Mouse (Mus musculus) CD8-positive naive resting alpha-beta T cell, adult 2 months (primary cell): ENCODE measurements around the gene Cep128.

ENCODE experiments used
- DNase-seq, 2 experiments: peaks; one replicate each; pipeline ENCODE4 v3.0.0; 2022; ENCODE audit warnings: low read depth in 2 of 2, low spot score in 2 of 2

Gene Cep128

GRCm38 (mm10) chr12:91312591-91312990 is 71.6 kb downstream of the Cep128 start:
- DNase-seq, result no peak

DNA sequence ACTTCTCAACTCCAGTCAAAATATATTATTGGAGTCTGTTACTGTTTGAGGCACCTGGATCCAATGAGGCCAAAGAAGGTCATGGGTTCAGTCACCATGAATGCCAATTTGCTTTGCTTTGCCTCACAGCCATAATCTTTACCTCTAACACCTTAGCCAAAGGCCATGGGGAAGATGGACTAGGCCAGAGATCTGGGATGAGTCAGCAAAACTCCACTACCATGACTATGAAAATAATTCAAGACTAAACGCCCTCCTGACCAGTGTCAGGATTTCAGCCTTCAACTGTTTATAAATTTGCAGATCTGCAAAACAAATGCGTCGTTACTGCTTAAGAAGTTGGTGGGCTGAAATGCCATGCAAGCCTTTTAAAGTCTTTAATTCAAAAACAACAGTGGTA is 76.5 kb downstream of the Cep128 start:
- no peak for DNase-seq

DNA sequence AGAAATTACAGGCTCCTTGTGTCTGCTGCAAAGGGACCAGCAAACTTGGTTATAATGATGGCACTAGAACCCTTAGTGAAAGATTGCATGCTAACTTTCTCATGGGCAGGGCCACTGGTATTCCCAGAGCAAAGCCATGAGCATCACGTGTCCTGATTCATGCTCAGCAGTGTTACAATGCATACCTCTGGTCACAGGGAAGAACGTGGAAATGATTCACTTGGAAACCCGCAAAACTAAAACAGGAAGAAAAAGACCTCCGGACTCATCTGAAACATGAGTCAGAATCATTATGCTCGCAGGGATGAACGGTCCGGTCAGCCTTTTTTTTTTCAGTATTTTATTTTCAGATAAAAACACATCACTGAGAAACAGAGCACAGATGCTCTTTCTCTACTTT is 78.4 kb downstream of the Cep128 start:
- DNase-seq, result no peak

DNA sequence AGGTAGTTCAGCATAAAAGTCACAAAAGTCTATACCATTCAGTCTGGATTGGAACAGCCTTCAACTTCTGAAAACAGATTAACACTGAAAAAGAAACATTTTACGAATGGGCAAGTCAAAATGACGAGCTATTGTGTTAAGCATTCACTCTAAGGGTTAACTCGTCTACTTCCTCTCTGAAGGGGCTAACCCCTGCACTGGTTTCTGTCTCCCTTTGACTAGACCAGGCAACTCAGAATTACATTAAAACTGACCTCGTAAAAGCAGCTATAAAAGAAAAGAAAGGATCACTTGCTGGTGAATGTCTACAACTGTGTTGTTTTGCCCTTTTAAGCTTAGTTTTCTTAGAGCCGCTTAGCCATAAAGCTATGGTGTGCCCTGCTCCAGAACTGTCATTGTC is 79.2 kb downstream of the Cep128 start:
- DNase-seq, result no peak

- no peak for DNase-seq
Measured at GRCm38 (mm10) chr12:91298700-91299099, 85.5 kb downstream of the Cep128 start.

GRCm38 (mm10) chr12:91295870-91296269 is 88.3 kb downstream of the Cep128 start:
- no peak for DNase-seq

- DNase-seq, result no peak
Measured at GRCm38 (mm10) chr12:91295436-91295835, 88.8 kb downstream of the Cep128 start.

DNA sequence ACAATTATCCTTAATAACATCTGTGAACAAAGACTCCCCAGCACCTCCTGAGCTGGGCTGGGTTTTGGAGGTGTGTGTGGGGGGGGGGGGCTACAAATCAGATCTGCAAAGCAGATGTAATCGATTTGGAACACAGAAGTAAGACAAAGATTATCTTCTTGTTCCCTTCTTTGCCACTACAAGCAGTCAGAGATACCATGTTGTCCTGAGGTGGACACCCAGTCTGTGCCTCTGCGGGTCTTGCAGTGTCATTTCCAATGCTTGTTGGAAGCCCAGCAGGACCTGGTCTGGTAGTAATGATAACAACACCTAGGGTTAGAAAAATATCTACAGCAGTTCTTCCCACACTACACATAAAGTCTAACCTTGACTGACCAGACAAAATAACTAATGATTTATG is 110.3 kb downstream of the Cep128 start:
- DNase-seq, result no peak

DNA sequence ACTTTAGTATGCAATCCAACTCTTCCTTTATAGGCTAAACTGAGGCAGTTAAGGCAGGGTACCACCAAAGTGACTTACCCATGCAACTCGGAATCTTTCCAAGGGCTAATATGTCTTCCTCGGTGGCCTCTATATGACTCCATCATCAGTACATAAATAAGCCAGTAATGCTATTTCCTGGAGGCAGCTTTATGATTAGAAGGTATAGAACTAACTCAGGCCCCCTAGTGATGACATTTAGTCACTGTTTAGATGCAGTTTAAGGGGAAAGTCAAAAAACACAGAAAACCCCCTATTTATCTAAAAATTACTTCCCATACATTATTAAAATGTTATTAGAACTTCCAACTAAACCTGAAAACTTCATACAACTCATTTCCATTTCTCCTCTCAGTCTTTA is 114.6 kb downstream of the Cep128 start:
- DNase-seq, result no peak

DNA sequence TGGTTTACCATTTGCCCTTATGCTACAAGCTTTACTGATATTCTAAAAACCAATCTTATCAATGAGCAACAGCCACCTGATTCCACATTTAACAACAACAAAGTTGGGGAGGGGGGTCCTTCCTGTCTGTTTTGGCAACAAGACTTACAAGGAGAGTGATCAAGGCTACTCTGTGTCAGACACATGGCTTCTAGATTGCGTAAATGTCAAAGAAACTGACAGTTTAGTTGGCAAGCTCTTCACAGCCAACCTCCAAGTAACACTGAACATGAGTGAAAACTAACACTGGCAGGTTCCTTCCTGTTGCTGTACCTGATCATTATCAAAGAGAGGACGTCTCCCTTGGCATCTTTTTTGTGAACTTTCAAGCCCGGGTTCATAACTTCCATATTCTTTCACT is 115.2 kb downstream of the Cep128 start:
- no peak for DNase-seq

- DNase-seq, result no peak
Measured at GRCm38 (mm10) chr12:91266014-91266413, 118.2 kb downstream of the Cep128 start.

DNA sequence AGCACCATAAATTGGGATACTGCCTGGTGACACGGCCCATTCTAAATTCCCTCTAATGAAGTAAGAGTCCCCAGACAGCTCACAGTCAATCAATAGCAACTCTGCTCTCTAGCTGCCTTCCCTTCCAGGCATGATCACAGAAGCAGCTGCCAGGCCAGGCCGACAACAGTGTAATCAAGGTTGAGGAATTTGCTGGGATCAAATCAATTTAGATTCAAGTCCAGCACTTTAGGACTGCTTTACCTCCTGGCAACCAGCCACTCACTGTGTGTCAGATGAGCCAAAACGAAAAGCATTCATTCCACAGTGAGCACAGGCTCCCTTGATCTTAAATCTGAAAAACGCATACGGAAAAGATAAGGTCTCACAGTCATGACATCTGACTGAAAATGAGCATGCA is 118.7 kb downstream of the Cep128 start:
- DNase-seq, result no peak

DNA sequence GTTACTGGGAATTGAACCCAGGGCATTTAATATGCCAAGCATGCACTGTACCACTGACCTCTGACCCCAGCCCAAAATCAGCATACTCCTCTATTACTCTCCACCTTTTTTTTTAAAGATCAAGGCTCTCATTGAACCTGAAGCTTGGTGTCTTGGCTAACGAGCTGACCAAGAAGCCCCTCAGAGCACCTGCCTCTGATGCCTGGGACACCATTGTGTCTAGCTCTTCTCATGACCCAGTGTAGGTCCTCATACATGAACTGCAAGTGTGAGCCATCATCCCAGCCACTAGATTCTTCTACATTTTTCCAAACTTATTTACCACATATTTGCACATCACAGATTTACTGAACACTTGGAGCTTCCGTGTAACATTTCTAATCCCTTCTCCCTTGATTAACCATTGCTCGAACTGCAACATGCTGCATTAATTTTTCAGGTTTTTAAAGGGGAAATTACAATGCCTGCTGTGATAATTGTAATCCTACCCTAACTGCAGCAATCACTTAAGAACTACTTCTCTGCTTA is 119.3 kb downstream of the Cep128 start:
- DNase-seq, result no peak

- DNase-seq, result no peak
Measured at GRCm38 (mm10) chr12:91263705-91264104, 120.5 kb downstream of the Cep128 start.

GRCm38 (mm10) chr12:91262801-91263200 is 121.4 kb downstream of the Cep128 start:
- DNase-seq, result no peak

- no peak for DNase-seq
Measured at GRCm38 (mm10) chr12:91256334-91256733, 127.9 kb downstream of the Cep128 start.

DNA sequence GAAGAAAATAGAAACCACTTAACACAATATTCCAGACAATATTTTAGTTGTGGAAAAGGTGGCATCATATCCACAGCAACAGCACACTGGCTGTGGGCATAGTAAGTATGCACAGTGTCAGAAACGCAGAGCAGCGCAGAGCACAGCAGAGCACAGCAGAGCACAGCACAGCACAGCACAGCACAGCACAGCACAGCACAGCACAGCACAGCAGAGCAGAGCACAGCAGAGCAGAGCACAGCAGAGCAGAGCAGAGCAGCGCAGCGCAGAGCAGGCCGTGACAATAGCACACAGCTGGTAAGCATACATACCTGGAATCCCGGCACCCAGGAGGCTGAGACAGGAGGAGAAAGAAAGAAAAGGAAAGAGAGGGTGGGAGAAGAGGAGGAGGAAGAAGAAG is 129.4 kb downstream of the Cep128 start:
- DNase-seq, result no peak

DNA sequence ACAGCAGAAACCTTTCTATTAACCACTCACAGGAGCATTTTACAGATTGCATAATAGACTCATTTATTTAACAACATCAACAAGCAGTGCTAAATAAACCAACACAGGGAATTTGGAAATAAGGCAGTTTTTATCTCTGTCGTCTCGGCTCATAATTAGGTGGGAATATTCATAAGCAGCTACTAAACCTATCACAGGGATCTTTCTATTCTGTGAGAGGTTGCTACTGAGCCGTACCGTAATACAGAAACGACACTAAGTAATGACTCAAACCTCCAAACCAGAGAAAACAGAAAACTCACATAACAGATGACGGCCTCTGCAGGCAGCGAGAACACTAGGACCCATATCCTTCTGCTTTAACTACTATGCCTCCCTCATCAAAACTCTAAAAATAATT is 163.6 kb downstream of the Cep128 start:
- no peak for DNase-seq

- DNase-seq, result no peak
Measured at GRCm38 (mm10) chr12:91205550-91205949, 178.7 kb downstream of the Cep128 start.

- no peak for DNase-seq
Measured at GRCm38 (mm10) chr12:91204330-91204729, 179.9 kb downstream of the Cep128 start.

DNA sequence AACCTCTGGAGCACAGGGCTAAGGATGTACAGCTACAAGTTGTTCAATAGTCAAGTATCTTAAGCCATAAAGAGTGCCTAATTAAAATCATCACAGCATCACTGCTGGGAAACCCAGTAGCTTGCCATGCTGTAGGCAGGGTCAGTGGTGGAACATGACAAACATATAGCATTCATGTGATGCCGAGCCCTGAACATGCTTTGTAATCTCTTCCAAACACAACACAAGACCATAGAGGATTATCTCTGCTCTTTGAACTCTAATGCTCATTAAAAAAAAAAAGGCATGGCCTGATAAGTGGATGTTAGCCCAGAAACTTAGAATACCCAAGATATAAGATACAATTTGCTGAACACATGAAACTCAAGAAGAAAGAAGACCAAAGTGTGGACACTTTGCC is 181.7 kb downstream of the Cep128 start:
- no peak for DNase-seq

DNA sequence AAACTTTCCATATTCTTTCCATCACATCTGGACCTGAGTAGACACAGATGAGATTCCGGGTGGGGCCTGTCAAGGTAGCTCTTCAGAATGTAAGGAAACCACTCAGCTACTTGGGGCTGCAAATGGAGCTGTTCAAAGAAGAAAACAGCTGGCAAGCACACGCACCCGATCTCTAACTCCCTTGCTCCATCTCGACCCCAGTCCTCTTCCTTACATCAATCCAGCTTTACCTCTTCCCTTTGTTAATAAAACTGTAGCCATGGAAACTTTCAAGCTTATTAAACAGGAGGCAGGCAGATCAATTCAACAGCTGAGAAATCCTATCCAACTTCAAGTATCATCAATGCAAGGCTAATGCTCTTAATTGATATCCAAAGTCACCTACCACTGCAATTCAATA is 195.1 kb downstream of the Cep128 start:
- no peak for DNase-seq

DNA sequence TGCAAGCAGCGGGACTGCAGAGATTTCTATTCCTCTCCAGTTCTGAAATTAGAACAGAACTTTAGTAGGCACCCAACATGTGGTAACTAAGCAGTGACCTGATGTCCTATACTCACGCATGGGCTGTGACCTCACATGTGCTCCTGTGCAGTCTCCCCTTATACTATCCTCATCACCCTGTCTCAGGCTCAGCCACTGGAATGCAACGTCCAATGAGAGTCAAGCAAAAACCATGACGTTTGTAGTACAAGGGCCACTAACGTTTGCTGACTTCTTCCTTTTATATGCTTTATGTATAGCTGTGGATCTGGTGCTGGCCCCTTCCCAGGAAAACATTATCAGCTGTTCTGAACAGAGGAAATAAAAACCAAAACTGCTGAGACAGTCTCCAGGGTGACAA is 198.6 kb downstream of the Cep128 start:
- no peak for DNase-seq

GRCm38 (mm10) chr12:91184616-91185015 is 199.6 kb downstream of the Cep128 start:
- no peak for DNase-seq
